Mouse (Mus musculus): ENCODE results near the gene Crabp1. TPM values are rescaled to one million over a fixed set of nuclear protein-coding genes. Genes with fewer than 3 reads are reported as not detected.

The Crabp1 gene
- polyA plus RNA-seq, 1 experiment = 5.4 TPM

- 94% methylated on average over 13 of the region's 13 CpGs for WGBS
- Histone ChIP-seq H3K4me1 (replicated peaks; ENCODE audit: control insufficient read depth, insufficient read depth, low read length) (peaks cover 5% of the 10 kb centered on the region), H3K27me3 (ENCODE audit: control insufficient read depth, insufficient read depth, low read length) (no peaks in the 10 kb centered on the region), H3K36me3 (ENCODE audit: control insufficient read depth, insufficient read depth, low read length) (no peaks in the 10 kb centered on the region), H3K4me3 (ENCODE audit: control insufficient read depth, insufficient read depth, low read length) (no peak overlapping the region), H3K27ac (ENCODE audit: control insufficient read depth, insufficient read depth, low read length) (no peak overlapping the region)
- TF ChIP-seq CTCF (IDR thresholded peaks at IDR 0.05; ENCODE audit: borderline replicate concordance, control insufficient read depth, extremely low read depth, insufficient read depth, low read length, poor library complexity) = no peak
- no peak for DNase-seq
These were observed 18.7 kb upstream of the Crabp1 start for GRCm38 (mm10) chr9:54745740-54746370.

- DNase-seq = no peak
- H3K4me1 ChIP-seq (replicated peaks; ENCODE audit: control insufficient read depth, insufficient read depth, low read length) = no peaks in the 10 kb centered on the region; the same call in 1 of the 2 replicates
- no peak overlapping the region for H3K27ac ChIP-seq (ENCODE audit: control insufficient read depth, insufficient read depth, low read length)
- H3K4me3 ChIP-seq (ENCODE audit: control insufficient read depth, insufficient read depth, low read length) = no peak overlapping the region
- TF ChIP-seq POLR2A (IDR thresholded peaks at IDR 0.05; ENCODE audit: control insufficient read depth, extremely low read depth, insufficient read depth, low read length, poor library complexity) = no peak
- TF ChIP-seq CTCF (IDR thresholded peaks at IDR 0.05; ENCODE audit: borderline replicate concordance, control insufficient read depth, extremely low read depth, insufficient read depth, low read length, poor library complexity) = no peak
- 51% methylated on average over 7 of the region's 7 CpGs for WGBS
- H3K27me3 ChIP-seq (ENCODE audit: control insufficient read depth, insufficient read depth, low read length) = no peaks in the 10 kb centered on the region
- no peaks in the 10 kb centered on the region for H3K36me3 ChIP-seq (ENCODE audit: control insufficient read depth, insufficient read depth, low read length)
These were observed 14.2 kb upstream of the Crabp1 start for GRCm38 (mm10) chr9:54750215-54750981.

GRCm38 (mm10) chr9:54751684-54752083 lies 12.9 kb upstream of the Crabp1 start:
- H3K36me3 ChIP-seq (ENCODE audit: control insufficient read depth, insufficient read depth, low read length) = no peaks in the 10 kb centered on the region
- 94% methylated on average over 2 of the region's 2 CpGs for WGBS
- no peak overlapping the region for H3K4me3 ChIP-seq (ENCODE audit: control insufficient read depth, insufficient read depth, low read length)
- no peak for DNase-seq
- no peak for TF ChIP-seq CTCF (IDR thresholded peaks at IDR 0.05; ENCODE audit: borderline replicate concordance, control insufficient read depth, extremely low read depth, insufficient read depth, low read length, poor library complexity)
- TF ChIP-seq POLR2A (IDR thresholded peaks at IDR 0.05; ENCODE audit: control insufficient read depth, extremely low read depth, insufficient read depth, low read length, poor library complexity) = no peak
- H3K27ac ChIP-seq (ENCODE audit: control insufficient read depth, insufficient read depth, low read length) = no peak overlapping the region
- no peaks in the 10 kb centered on the region; the same call in 1 of the 2 replicates for H3K4me1 ChIP-seq (replicated peaks; ENCODE audit: control insufficient read depth, insufficient read depth, low read length)
- no peaks in the 10 kb centered on the region for H3K27me3 ChIP-seq (ENCODE audit: control insufficient read depth, insufficient read depth, low read length)

GRCm38 (mm10) chr9:54752201-54752943 lies 12.2 kb upstream of the Crabp1 start:
- WGBS = 74% methylated on average over 21 of the region's 21 CpGs
- H3K27me3 ChIP-seq (ENCODE audit: control insufficient read depth, insufficient read depth, low read length) = no peaks in the 10 kb centered on the region
- TF ChIP-seq POLR2A (IDR thresholded peaks at IDR 0.05; ENCODE audit: control insufficient read depth, extremely low read depth, insufficient read depth, low read length, poor library complexity) (no peak), CTCF (IDR thresholded peaks at IDR 0.05; ENCODE audit: borderline replicate concordance, control insufficient read depth, extremely low read depth, insufficient read depth, low read length, poor library complexity) (no peak)
- H3K4me1 ChIP-seq (replicated peaks; ENCODE audit: control insufficient read depth, insufficient read depth, low read length) = no peaks in the 10 kb centered on the region; the same call in 1 of the 2 replicates
- no peak for DNase-seq
- no peak overlapping the region for H3K4me3 ChIP-seq (ENCODE audit: control insufficient read depth, insufficient read depth, low read length)
- no peaks in the 10 kb centered on the region for H3K36me3 ChIP-seq (ENCODE audit: control insufficient read depth, insufficient read depth, low read length)
- H3K27ac ChIP-seq (ENCODE audit: control insufficient read depth, insufficient read depth, low read length) = no peak overlapping the region

GRCm38 (mm10) chr9:54752944-54753295 lies 11.6 kb upstream of the Crabp1 start:
- TF ChIP-seq POLR2A (IDR thresholded peaks at IDR 0.05; ENCODE audit: control insufficient read depth, extremely low read depth, insufficient read depth, low read length, poor library complexity) (no peak), CTCF (IDR thresholded peaks at IDR 0.05; ENCODE audit: borderline replicate concordance, control insufficient read depth, extremely low read depth, insufficient read depth, low read length, poor library complexity) (no peak)
- Histone ChIP-seq H3K4me3 (ENCODE audit: control insufficient read depth, insufficient read depth, low read length) (no peak overlapping the region), H3K27ac (ENCODE audit: control insufficient read depth, insufficient read depth, low read length) (no peak overlapping the region), H3K36me3 (ENCODE audit: control insufficient read depth, insufficient read depth, low read length) (no peaks in the 10 kb centered on the region), H3K27me3 (ENCODE audit: control insufficient read depth, insufficient read depth, low read length) (no peaks in the 10 kb centered on the region), H3K4me1 (replicated peaks; ENCODE audit: control insufficient read depth, insufficient read depth, low read length) (no peaks in the 10 kb centered on the region; the same call in 1 of the 2 replicates)
- no peak for DNase-seq
- 73% methylated on average over 11 of the region's 11 CpGs for WGBS

GRCm38 (mm10) chr9:54759592-54759991 lies 5.0 kb upstream of the Crabp1 start:
- H3K36me3 ChIP-seq (ENCODE audit: control insufficient read depth, insufficient read depth, low read length) = no peaks in the 10 kb centered on the region
- no peaks in the 10 kb centered on the region for H3K4me1 ChIP-seq (replicated peaks; ENCODE audit: control insufficient read depth, insufficient read depth, low read length)
- WGBS = 74% methylated on average over 6 of the region's 6 CpGs
- TF ChIP-seq CTCF (IDR thresholded peaks at IDR 0.05; ENCODE audit: borderline replicate concordance, control insufficient read depth, extremely low read depth, insufficient read depth, low read length, poor library complexity) (no peak), POLR2A (IDR thresholded peaks at IDR 0.05; ENCODE audit: control insufficient read depth, extremely low read depth, insufficient read depth, low read length, poor library complexity) (no peak)
- no peak overlapping the region for H3K27ac ChIP-seq (ENCODE audit: control insufficient read depth, insufficient read depth, low read length)
- DNase-seq = no peak
- H3K4me3 ChIP-seq (ENCODE audit: control insufficient read depth, insufficient read depth, low read length) = no peak overlapping the region
- no peaks in the 10 kb centered on the region; the same call in 1 of the 2 replicates for H3K27me3 ChIP-seq (ENCODE audit: control insufficient read depth, insufficient read depth, low read length)
